In the genomic region with DNA sequence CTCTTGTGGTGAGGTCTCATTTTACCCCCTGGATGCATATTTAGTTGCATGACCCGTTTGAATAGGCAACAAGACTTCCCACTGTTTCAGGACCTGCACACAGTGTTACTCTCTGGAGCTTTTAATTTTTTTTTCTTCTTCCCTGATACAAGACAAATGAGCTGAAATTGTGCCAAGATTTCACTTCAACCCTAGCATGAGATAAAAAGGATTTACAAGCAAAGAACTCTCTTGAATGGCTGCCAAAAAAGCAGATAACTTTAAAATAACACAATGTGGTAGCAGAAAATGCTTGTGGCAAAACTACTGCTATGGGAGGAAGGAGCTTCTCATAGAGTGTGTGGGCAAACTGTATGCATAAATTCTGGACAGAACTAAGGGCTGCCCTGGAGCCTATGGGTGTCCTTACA, we compare ENCODE assay signal across 12 mouse cellular contexts. TPM values are rescaled to one million over a fixed set of nuclear protein-coding genes. Genes with fewer than 3 reads are reported as not detected.
A peak's percentile ranks its signal among the peaks of the same experiment; 100 is the strongest.
DNase-seq lines count a peak whose midpoint lies in the region; ATAC-seq lines count a peak whose summit lies in the region.
"Had no signal": no experiment of that assay in that cellular context is flagged by ENCODE, and none has a peak within 500 bp of the region (broad histone marks: within the 10 kb centered on the region; RNA-seq: fewer than 3 reads in every experiment).

No protein-coding gene starts in this region.

- H3K4me1 ChIP-seq in forebrain, embryonic 11.5 days (replicated peaks; ENCODE audit: control insufficient read depth, insufficient read depth, low read length), result no peaks in the 10 kb centered on the region
- H3K4me1 ChIP-seq in forebrain, embryonic 10.5 days, result peaks cover 13% of the 10 kb centered on the region
- peaks cover 6% of the 10 kb centered on the region; the same call in 1 of the 2 replicates for H3K4me1 ChIP-seq in kidney, embryonic 15.5 days
- H3K4me1 ChIP-seq in midbrain, embryonic 15.5 days, result 0 out of 2 replicates have a peak, but pooled peaks cover 4% of the 10 kb centered on the region
- peaks cover 6% of the 10 kb centered on the region; the same call in 1 of the 2 replicates for H3K4me1 ChIP-seq in midbrain, embryonic 10.5 days
- H3K4me1 ChIP-seq: embryonic facial prominence, embryonic 13.5 days had no signal

- no peak overlapping the region for H3K4me3 ChIP-seq in forebrain, embryonic 11.5 days (ENCODE audit: low read depth, low read length)
- H3K4me3 ChIP-seq in forebrain, embryonic 10.5 days, result no peak overlapping the region
- H3K4me3 ChIP-seq in kidney, embryonic 15.5 days (replicated peaks), result no peak overlapping the region
- H3K4me3 ChIP-seq in midbrain, embryonic 15.5 days, result no peak overlapping the region
- H3K4me3 ChIP-seq in midbrain, embryonic 10.5 days, result no peak overlapping the region
- H3K4me3 ChIP-seq: embryonic facial prominence, embryonic 13.5 days had no signal

- H3K27me3 ChIP-seq in forebrain, embryonic 11.5 days (ENCODE audit: control insufficient read depth, insufficient read depth, low read length), result no peaks in the 10 kb centered on the region
- no peaks in the 10 kb centered on the region for H3K27me3 ChIP-seq in forebrain, embryonic 10.5 days (ENCODE audit: poor library complexity, severe bottlenecking)
- no peaks in the 10 kb centered on the region for H3K27me3 ChIP-seq in kidney, embryonic 15.5 days
- H3K27me3 ChIP-seq in midbrain, embryonic 15.5 days (replicated peaks), result no peaks in the 10 kb centered on the region
- no peaks in the 10 kb centered on the region for H3K27me3 ChIP-seq in midbrain, embryonic 10.5 days (ENCODE audit: low read depth, poor library complexity, severe bottlenecking)
- H3K27me3 ChIP-seq: embryonic facial prominence, embryonic 13.5 days had no signal

- H3K36me3 ChIP-seq in forebrain, embryonic 11.5 days (ENCODE audit: control insufficient read depth, insufficient read depth, low read length), result no peaks in the 10 kb centered on the region
- no peaks in the 10 kb centered on the region for H3K36me3 ChIP-seq in forebrain, embryonic 10.5 days (replicated peaks)
- H3K36me3 ChIP-seq in kidney, embryonic 15.5 days, result no peaks in the 10 kb centered on the region
- no peaks in the 10 kb centered on the region for H3K36me3 ChIP-seq in midbrain, embryonic 15.5 days (replicated peaks)
- no peaks in the 10 kb centered on the region for H3K36me3 ChIP-seq in midbrain, embryonic 10.5 days
- H3K36me3 ChIP-seq: embryonic facial prominence, embryonic 13.5 days had no signal

- DNase-seq in forebrain, embryonic 11.5 days (ENCODE audit: low spot score), result no peak
- no peak for DNase-seq in forebrain, embryonic 10.5 days (ENCODE audit: extremely low spot score, low spot score)
- no peak for DNase-seq in kidney, postnatal 10 days
- no peak for DNase-seq in midbrain, embryonic 10.5 days (ENCODE audit: low spot score)
- DNase-seq in cerebellum, postnatal 25 days, result no peak
- DNase-seq in layer of hippocampus, adult 9-11 months, result no peak
- DNase-seq: adrenal gland, postnatal 25 days; kidney, adult 11 months; left cerebral cortex, postnatal 4 days had no signal

- WGBS in forebrain, embryonic 11.5 days, result 22% methylated on average over 1 of the region's 1 CpGs
- 44% methylated on average over 1 of the region's 1 CpGs for WGBS in forebrain, embryonic 10.5 days
- WGBS in kidney, embryonic 15.5 days, result 23% methylated on average over 1 of the region's 1 CpGs
- WGBS in midbrain, embryonic 15.5 days, result 8% methylated on average over 1 of the region's 1 CpGs
- WGBS in midbrain, embryonic 10.5 days, result 47% methylated on average over 1 of the region's 1 CpGs

- H3K9ac ChIP-seq in forebrain, embryonic 11.5 days (ENCODE audit: low read length), result no peak overlapping the region
- H3K9ac ChIP-seq in kidney, embryonic 15.5 days, result no peak overlapping the region
- H3K9ac ChIP-seq in midbrain, embryonic 15.5 days, result no peak overlapping the region
- H3K9ac ChIP-seq: embryonic facial prominence, embryonic 13.5 days had no signal

- H3K4me2 ChIP-seq in forebrain, embryonic 11.5 days (ENCODE audit: low read depth, low read length, severe bottlenecking), result no peak overlapping the region
- no peak overlapping the region for H3K4me2 ChIP-seq in kidney, embryonic 15.5 days
- no peak overlapping the region for H3K4me2 ChIP-seq in midbrain, embryonic 15.5 days
- H3K4me2 ChIP-seq: embryonic facial prominence, embryonic 13.5 days had no signal

- H3K9me3 ChIP-seq in forebrain, embryonic 11.5 days (ENCODE audit: control insufficient read depth, low read length), result no peaks in the 10 kb centered on the region
- H3K9me3 ChIP-seq in forebrain, embryonic 10.5 days, result no peaks in the 10 kb centered on the region
- H3K9me3 ChIP-seq in kidney, embryonic 15.5 days (replicated peaks), result no peaks in the 10 kb centered on the region
- no peaks in the 10 kb centered on the region for H3K9me3 ChIP-seq in midbrain, embryonic 15.5 days
- H3K9me3 ChIP-seq in midbrain, embryonic 10.5 days (replicated peaks), result no peaks in the 10 kb centered on the region
- H3K9me3 ChIP-seq: embryonic facial prominence, embryonic 13.5 days had no signal

- no peak overlapping the region for H3K27ac ChIP-seq in forebrain, embryonic 11.5 days (ENCODE audit: low read depth, low read length)
- no peak overlapping the region for H3K27ac ChIP-seq in forebrain, embryonic 10.5 days
- H3K27ac ChIP-seq in kidney, embryonic 15.5 days, result no peak overlapping the region; the same call in 1 of the 2 replicates
- no peak overlapping the region for H3K27ac ChIP-seq in midbrain, embryonic 15.5 days
- H3K27ac ChIP-seq in midbrain, embryonic 10.5 days (replicated peaks), result no peak overlapping the region
- H3K27ac ChIP-seq: embryonic facial prominence, embryonic 13.5 days had no signal

- ATAC-seq in forebrain, embryonic 11.5 days (replicated peaks; ENCODE audit: low FRiP score), result peak; percentile 80
- 0 out of 2 replicates have a peak, but pooled peaks have one; percentile 15 for ATAC-seq in kidney, embryonic 15.5 days (replicated peaks; ENCODE audit: low FRiP score)
- peak; percentile 73; the same call in 1 of the 2 replicates for ATAC-seq in midbrain, embryonic 15.5 days (replicated peaks)

RNA-seq across cellular contexts. Expression of gene Armc3, which starts 22.3 kb away (rescaled TPM):
- polyA plus RNA-seq in forebrain, embryonic 11.5 days (2014; fragmentation: Nextera tagmentation; extraction: Ambion mirVana), result 0.49 and 0.59 TPM in 2 replicates
- polyA plus RNA-seq in forebrain, embryonic 10.5 days (2016; fragmentation: Nextera tagmentation; extraction: Ambion mirVana), result 0.37 and 0.46 TPM in 2 replicates
- 0.12 and 0.14 TPM in 2 replicates for polyA plus RNA-seq in kidney, embryonic 15.5 days (2015; fragmentation: Nextera tagmentation; extraction: Ambion mirVana)
- 1.3 and 1.7 TPM in 2 replicates for polyA plus RNA-seq in midbrain, embryonic 15.5 days (2015; fragmentation: Nextera tagmentation; extraction: Ambion mirVana)
- polyA plus RNA-seq in midbrain, embryonic 10.5 days (2016; fragmentation: Nextera tagmentation; extraction: Ambion mirVana), result 0.40 and 0.51 TPM in 2 replicates

Comparison
In these comparisons a context has a peak if more than half of its experiments do, and no peak if none do; other contexts are left out.
1. ATAC-seq: peak in every context shown above with its lines; median percentile 80 in forebrain, embryonic 11.5 days; 73 in midbrain, embryonic 15.5 days; 15 in kidney, embryonic 15.5 days.